Mouse (Mus musculus): ENCODE data around the gene Zfp81.
"Not testable (repeated sequence)": the region's sequence is repeated elsewhere in the genome, so short reads cannot be mapped to it uniquely, and the experiment has no call there.

Gene Zfp81

DNA sequence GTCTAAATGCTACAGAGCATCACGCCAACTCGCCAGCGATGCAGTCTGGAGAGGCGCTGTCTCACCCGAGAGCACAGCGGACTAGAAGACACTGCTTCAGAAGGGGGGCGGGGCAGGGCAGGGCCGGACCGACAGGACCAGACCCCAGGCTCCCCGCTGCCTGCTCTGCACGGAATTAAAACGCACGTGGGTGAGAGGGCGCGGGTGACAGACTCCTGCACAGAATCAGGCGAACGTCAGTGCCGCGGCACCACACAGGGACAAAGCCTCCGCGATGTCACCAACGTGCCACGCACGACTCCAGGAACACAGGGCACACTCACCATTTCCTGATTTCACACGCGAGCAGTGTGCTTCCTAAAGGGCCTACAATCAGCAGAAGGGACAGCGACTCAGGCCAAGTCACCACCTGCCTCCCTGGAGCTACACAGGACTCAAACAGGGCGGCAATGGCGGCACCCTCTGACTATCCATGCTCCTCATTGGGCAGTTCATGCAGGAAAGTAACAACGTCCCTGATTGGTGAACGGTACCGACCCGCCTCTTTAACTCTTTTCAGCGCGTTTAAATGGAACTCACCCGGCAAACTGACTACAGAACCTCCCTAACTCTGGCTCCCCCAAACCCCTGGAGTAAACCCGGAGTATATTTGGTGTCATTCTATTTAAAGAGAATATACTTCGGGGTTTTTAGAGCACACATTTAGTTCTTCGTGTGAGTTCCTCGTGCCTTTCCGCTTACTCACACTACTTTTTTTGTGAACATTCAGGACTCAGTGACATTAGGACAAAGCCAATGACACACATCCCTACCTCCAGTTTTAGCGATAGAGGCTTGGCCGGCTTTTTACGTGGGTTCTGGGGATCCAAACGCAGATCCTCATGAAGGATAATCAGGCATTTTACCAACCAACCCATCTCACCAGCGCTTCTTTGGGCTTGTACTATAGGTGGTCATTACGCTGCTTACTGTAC, at the start of gene Zfp81:
TSS of gene Zfp81 (minus strand) at position 468 of the 974 bp plus-strand sequence.
- DNase-seq (ENCODE audit: inconsistent ontology term), result peak; percentile 89

DNA sequence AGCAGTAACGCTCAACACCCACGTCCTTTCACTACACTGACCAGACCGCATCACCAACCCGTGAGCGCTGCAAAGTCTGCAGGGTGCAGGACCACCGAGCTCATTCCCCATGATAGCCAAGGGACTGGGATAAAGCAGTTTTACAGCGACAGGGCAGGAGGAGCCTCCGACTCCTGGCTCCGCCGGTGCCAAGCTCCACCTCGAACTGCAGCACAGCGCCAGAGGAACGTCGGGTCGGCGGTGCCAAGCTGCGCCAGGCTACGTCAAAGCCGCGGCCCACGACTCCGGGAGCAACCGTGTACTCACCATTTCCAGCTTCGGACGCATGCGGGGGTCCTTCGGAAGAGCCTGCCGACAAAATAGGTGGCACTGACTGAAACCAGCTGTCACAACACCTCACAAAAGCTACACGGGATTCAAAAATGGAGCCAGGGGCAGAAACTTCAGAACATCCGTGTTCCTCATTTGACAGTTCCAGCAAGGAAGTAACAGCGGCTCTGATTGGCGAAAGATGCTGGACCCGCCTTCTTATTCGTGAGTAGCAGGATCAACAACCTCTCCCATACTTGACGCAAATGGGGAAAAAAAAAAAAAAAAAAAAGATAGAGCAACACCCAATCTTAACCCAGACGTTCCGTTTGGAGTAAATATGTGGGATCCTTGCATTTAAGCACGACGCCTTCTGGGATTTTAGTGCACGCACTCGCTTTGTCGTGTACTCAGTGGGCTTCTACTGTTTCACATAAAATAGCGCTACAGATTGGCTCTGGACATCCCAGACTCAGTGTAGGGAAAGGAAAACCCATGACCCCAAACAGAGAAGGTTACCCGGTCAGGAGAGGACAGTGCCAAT, 35.7 kb upstream of the Zfp81 start, which contains the start of gene Zfp101:
TSS of gene Zfp101 (minus strand) at position 460 of the 853 bp plus-strand sequence.
- peak; percentile 88 for DNase-seq (ENCODE audit: inconsistent ontology term)

DNA sequence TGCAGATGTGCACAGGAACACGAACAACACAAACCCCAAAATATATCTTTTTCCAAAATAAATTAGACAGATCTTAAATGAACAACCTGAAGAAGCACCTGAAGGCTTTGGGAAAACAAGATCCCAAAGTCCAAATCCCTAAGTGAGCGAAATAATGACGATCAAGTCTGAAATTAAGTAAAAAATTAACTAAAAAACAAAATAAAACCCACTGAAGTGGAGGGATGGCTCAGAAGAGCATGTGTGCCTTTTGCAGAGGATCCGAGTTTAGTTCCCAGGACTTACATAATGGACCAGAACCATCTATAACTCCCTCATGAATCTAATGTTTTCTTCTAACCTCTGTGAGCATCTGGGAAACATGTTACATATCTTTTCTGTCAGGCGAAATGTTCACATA, 33.6 kb upstream of the Zfp81 start:
- no peak for DNase-seq (ENCODE audit: inconsistent ontology term)

DNA sequence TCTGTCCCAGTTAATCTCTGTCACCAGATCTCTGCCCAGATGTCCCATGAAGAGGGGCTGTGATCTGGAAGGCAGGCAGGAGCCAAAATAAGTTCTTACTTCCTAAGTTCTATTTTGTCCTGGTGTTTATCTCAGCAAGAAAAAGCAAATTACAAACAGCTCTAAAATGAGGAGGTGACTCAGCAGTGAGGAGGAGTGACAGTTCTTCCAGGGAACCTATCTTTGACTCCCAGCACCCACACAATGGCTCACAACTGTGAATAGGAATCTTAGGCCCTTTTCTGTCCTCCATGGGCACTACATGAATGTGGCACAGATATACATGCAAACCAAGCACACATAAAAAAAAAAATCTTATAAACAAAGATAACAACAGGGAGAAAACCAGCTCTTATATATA, 27.0 kb upstream of the Zfp81 start:
- DNase-seq (ENCODE audit: inconsistent ontology term), result no peak

DNA sequence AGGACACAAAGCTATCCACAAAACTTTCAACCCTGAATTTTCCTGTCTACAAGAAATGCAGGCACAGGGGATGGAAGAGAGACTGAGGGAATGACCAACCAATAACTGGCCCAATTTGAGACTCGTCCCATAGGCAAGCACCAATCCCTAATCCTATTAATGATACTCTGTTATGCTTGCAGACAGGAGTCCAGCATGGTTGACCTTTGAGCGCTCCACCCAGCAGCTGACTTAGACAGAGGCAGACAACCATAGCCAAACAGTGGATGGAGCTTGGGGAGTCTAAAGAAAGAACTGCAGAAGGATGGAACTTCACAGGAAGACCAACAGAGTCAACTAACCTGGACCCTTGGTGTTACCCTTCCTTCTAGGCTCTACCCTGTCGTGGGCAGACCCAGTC, 14.1 kb upstream of the Zfp81 start:
- no peak for DNase-seq (ENCODE audit: inconsistent ontology term)

DNA sequence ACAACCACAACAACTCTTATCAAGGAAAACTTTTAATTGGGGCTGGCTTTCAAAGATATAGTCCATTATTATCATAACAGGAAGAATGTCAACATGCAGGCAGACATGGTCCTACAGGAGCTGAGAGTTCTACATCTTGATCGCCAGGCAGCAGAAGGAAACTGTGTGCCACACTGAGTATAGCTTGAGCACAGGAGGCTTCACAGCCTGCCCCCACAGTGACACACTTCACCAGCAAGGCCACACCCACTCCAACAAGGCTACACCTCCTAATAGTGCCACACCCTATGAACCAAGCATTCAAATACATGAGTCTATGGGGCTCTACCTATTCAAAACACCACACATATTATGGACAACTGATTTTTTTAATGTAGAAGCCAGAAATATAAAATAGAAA, 5.7 kb downstream of the Zfp81 start:
- DNase-seq (ENCODE audit: inconsistent ontology term), result no peak

DNA sequence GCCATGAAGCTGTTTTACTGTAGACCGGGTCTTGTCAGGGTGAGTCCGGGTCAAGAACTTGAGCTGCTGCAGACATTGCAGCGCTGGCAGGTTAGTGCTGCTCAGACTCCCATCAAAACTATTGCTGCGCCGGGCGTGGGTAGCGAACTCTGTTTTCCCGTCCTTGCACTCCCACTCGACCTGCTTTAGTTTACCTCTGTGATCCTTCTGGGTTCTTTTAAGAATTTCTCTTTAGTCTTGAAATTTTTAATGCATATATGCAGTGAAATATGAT, 68.9 kb downstream of the Zfp81 start:
- not testable (repeated sequence) for DNase-seq (ENCODE audit: inconsistent ontology term)

DNA sequence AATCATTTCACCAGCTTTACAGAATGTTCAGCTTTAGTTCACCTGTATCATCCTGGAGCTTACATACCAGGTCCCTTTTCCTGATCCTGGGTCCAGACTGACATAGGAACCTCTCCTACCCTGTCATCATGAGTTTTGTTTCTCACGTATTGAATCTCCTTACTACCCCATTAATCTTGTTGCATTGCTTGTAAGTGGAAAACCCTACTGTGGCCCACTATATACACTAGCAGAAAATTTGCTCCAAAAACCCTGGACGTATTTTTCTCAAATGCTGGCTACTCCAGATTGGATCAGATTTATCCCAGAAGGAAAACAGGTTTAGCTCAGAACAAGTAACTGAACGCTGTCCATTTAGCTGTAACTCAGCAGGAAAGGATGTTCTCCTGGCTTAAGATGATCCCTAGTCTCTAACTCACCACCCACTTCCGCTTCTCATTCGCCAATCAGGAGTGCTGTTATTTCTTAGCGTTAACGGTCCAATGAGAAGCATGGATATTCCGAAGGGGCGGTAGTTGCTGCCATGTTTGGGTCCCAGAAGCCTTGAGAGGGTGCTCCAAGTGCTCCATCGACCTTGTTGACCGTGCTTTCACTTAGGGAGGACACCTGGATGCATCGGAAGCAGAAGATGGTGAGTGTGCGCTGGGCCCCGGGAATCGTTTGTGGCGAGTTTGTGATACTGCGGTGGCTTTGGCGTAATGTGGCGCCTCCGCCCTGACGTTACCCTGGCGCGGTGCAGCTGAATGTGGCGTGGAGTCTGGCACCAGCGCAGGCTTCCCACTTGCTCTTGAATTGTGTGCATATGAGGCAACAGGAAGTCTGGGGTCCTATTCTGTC, 69.4 kb downstream of the Zfp81 start, which contains the start of gene Zfp955b:
TSS of gene Zfp955b (plus strand) at position 506 of the 837 bp plus-strand sequence.
- DNase-seq (ENCODE audit: inconsistent ontology term), result not testable (repeated sequence)

Data from Muller cell, postnatal 12 days (primary cell).